Mouse (Mus musculus) cerebellum, adult 11 months (tissue): ENCODE measurements around the gene Smco1.

Experiments used
- DNase-seq: peaks from one replicate; pipeline ENCODE4 v3.0.0; 2022

Smco1 gene

DNA sequence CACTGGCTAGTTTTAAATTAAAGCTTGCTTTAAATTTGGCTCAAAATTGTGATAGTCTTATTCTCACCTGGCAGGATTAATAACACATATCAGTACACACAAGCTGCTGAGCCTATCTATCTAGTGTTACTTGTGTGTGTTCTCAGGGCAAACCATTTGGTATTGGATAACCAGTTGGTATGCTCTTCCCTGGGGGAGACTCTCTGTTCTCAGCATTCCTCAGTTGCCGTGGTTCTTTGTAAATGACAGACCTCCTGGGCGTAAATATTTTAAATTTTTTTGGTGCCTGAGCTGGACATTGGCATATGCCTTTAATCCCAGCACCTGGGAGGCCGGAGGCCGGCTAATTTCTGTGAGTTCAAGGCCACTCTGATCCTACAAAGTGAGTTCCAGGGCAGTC lies 41.6 kb downstream of the Smco1 start:
- no peak for DNase-seq

DNA sequence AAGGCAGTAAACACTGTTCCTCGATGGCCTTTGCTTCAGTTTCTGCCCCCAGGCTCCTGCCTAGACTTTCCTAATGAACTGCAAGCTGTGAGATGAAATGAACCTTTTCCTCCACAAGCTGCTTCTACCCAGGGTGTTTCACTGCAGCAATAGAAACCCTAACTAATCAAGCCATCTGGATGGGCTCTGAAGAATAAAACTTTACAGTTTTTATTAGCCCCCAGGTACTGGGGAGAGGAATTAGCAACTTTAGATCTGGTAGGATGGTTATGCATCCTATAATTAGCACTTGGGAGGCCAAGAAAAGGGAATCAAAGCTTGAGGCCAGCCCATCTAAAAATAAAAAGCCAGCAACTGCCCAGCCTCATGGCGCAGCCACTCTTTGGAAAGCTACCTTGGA lies 45.3 kb downstream of the Smco1 start:
- DNase-seq: no peak

DNA sequence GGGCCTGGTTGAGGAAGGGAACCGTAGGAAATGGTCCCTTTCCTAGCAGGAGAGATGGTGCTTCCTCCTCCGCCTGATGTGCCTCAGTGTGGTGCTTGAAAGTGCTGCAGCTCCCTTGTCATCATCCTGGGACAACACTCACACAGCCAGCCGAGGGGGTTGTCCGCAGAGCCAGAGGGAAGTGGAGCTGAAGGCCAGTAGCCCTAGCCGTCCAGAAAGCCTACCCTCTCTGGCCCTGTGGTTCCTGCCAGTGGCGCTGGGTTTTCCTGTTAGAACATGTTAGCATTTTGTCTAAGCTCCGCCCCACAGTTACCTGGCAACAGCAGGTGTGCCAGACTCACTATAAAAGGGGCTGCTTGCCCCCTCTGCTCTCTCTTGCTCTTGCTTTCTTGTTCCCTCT lies 52.7 kb downstream of the Smco1 start:
- DNase-seq: no peak
